Mouse (Mus musculus) kidney, adult 11 months (tissue): ENCODE results near the gene Psma1.

Source experiments
- DNase-seq: peaks from one replicate; pipeline ENCODE4 v3.0.0; 2022

Psma1 gene

DNA sequence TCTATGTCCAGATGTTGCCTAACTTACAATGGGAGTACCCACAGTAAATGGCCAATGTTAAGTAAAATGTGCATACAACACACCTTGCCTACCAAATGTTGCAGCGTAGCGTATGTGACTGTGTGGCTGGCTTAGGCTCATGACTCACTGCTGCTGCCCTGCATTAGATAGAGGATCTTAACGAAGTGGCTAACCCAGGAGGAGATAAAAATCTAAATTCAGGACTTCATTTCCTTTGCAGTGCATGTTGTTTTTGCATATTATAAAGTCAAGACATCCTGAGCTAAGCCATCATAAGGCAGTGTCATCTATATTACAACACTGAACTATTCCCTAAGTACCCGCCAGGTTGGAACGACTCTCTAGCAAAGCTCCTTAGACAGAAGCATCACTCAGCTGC, 7.5 kb downstream of the Psma1 start:
- DNase-seq, result no peak

- peak; percentile 91 for DNase-seq
Observed at GRCm38 (mm10) chr7:114253885-114254833, 21.8 kb downstream of the Psma1 start, which contains the start of gene Copb1. Copb1 (minus strand) TSS chr7:114254711.

DNA sequence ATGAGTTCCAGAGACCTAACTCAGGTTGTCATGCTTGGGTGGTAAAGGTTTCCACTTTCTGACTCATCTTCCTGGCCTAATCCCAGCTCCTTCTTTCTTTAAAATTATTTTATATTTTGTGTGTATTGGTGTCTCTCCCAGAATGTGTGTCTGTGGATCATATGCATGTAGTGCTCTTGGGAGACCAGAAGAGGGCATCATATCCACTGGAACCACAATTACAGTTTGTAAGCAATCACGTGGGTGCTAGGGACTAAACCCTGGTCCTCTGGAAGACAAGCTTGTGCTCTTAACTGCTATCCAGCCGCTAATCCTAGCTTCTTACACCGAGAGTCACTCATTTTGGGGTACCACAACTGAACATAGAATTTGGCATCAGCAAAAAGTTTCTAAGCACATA, 24.2 kb downstream of the Psma1 start:
- no peak for DNase-seq

GRCm38 (mm10) chr7:114233980-114234379, 41.9 kb downstream of the Psma1 start:
- DNase-seq, result no peak

DNA sequence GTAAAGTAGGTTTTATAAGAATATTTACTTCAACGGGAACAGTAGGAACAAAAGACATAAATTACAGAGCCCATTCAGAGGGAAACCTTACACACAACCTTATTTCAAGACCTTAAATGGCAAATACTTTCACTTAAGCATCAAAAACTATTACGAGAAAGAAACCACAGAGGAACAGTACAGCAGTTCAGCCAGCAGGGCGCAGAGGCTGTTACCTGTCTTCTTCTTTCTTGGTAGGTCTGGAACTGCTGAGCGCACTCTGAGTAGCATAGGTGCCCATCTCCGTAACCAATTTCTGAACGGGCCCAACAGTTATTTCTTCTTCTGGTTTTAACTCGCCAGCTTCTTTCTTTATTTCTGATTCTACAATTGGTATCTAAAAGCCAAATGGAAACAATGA, 42.9 kb downstream of the Psma1 start:
- DNase-seq, result no peak

- DNase-seq, result no peak
Observed at GRCm38 (mm10) chr7:114231857-114232256, 44.1 kb downstream of the Psma1 start.

- no peak for DNase-seq
Observed at GRCm38 (mm10) chr7:114226521-114226920, 49.4 kb downstream of the Psma1 start.

DNA sequence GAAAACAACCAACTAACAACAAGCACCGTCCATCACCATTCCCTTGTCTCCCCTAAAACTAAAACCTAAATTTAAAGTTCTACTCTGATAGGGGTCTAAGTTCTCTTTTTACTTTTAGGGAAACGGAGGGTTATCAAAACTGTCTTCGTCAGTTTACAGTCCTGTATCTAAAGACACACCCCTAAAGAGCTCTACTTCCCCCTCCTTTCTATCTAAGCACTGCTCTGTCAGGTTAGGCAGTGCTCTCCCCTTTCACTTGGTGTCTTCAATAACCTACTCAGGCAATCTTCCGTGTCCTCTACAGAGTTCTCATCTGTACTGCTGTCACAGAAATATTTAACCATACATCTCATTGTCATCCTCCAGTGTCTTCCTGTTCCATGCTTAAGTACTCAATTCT, 55.5 kb downstream of the Psma1 start:
- DNase-seq, result no peak

- no peak for DNase-seq
Observed at GRCm38 (mm10) chr7:114216908-114217307, 59.0 kb downstream of the Psma1 start.
